Mouse (Mus musculus): ENCODE measurements around the gene Arhgap24.

DNA sequence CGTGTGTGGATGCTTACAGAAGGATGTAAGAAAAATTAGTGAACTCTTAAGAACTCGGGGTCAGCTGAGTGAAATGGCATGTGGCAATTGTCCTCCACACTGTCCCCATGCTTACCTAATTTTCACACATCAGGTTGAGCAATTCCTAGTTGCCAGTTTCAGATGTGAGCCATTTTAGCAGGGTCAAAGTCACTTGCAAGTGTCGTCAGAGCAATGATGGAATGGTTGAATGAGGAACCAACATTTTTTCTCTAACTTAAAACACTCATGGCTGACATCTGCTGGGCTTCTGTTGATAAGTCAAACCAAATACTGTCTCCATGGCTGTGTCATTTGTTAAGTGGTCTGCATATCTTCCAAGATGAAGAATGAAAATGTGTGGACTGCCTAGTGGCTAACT lies 56.6 kb downstream of the Arhgap24 start:
- no peak for TF ChIP-seq GATA1 (IDR thresholded peaks at IDR 0.05; ENCODE audit: low read length)
- no peak for TF ChIP-seq TAL1 (IDR thresholded peaks at IDR 0.05; ENCODE audit: low read length)

Data from erythroblast, embryonic 14.5 days (primary cell).